Mouse (Mus musculus) naive thymus-derived CD4-positive, alpha-beta T cell, adult 2 months (primary cell): ENCODE measurements around the gene Gm27027.

Source experiments
- DNase-seq: peaks from one replicate; pipeline ENCODE4 v3.0.0-alpha.2; 2011; ENCODE audit warnings: low read depth

The Gm27027 gene

DNA sequence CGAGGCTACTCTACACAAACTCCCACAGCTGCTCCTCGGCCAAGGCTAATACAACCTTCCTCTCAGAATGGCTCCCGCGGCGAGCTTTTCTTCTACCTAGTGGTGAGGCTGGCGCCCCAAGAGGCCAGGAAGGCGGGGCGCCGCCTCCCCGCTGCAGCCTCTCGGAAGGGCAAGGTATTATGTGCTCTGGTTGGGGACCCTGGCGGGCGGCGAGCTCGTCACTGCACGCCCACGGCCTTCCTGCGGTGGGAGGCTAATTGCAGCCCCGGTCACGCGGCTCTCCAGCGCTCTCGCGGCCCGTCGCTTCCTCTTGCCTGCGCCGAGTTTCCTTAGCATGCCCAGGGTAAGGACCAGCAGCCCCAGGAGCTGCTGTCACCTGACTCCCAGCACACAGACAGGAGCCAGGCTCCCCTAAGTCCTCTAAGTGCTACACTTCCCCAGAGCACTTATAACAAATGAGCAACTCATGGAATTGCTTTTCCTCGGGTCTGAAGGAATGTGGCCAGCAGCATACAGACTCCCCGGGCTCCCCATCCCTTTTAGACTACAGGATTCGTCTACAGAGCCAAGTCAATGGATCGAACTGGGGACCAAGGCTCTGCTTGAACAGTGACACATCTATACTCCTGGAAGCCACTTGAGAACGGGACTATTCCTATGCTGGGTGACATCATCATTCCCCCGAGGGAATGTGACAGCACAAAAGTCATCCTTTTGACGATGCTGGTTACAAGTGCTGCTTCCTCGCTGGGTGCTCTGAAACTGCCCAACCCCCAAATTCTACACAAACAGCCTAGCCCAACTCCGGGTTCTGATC, 19.5 kb downstream of the Gm27027 start:
- DNase-seq: peak; percentile 41

DNA sequence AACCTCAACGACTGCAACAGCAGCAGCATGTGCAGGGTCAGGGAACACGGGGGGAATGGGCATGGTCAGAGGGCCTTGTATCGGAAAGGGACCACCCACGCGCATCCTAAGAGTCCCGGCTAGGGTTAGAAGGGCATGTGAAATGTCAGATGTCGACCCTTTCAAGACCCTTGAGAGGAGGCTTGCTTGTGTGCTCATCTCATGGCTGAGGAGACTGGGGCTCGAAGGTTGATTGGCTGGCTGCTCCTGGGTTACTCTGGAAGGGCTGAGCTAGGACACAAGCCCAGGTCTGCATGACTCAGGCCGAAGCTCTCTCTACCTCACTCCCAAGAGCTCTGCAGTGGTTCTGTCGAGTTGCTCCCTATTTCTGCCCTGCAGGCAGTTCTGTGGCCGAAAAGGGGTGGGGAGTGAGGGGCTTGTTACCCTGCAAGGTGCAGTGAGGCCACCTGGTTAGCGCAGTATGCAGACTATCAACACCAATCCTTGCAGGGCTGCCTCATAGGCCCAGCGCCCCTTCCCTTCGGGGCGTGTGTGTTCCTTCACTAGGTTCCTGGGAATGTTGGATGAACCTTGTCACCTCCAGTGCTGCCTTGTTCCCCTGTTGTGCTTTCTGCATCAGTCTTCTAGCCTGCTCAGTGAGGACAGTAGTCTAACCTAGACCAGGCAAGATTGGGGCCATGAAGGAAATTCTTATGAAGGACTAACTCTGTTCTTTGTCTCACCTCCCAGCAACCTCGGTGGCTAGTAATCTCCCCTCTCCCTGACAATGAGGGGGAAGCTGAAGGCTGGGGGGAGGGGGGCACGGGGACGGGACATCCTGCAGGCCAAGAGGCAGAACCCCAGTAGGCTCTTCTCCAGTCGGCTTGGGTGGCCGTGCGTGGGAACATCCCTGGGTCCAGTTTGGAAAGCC, 20.4 kb downstream of the Gm27027 start:
- DNase-seq: no peak

- no peak for DNase-seq
These were observed 21.1 kb downstream of the Gm27027 start for GRCm38 (mm10) chr2:93975041-93975440.

DNA sequence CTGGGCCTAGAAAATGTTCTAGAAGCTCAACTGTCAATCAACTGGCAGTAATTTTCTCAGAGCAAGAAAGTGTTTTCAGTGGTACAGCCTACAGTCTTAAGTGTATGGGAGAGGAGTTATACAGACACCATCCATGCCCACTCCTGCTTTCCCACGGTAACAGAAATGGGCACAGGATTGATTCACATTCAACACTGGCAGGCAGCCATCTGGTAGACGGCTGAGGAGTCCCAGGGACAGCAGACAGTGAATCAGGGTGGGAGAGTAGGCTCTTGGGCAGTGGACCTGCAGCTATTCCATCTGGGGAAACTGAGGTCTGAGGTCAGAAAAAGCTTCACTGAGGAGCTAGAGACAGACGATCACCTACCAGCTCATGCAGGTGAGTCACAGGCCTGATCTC, 24.5 kb downstream of the Gm27027 start:
- no peak for DNase-seq

GRCm38 (mm10) chr2:93964494-93965160, 31.5 kb downstream of the Gm27027 start:
- DNase-seq: no peak

GRCm38 (mm10) chr2:93963802-93964201, 32.4 kb downstream of the Gm27027 start:
- no peak for DNase-seq

- no peak for DNase-seq
These were observed 34.4 kb downstream of the Gm27027 start for GRCm38 (mm10) chr2:93961716-93962115.

DNA sequence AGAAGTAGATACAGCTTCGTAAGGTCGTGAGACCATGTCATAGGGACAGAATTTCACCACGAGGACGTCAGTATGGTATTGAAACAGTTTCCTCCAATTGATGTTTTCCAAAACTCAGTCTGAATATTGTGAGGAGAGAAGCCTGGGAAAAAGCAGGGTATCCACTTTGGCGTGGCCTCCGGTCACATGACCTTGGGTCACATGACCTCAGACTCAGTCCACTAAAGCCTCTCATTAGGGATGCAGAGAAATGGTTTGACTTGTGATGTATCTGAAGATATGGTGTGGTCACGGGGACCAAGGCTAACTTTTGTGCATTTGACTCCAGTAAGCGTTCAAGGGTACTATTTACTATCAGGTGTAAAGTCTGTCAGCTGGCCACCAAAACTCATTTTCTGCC, 36.8 kb downstream of the Gm27027 start:
- no peak for DNase-seq

- no peak for DNase-seq
These were observed 37.9 kb downstream of the Gm27027 start for GRCm38 (mm10) chr2:93958216-93958615.

- no peak for DNase-seq
These were observed 38.4 kb downstream of the Gm27027 start for GRCm38 (mm10) chr2:93957785-93958175.

GRCm38 (mm10) chr2:93956908-93957784, 39.0 kb downstream of the Gm27027 start, which contains the start of gene Gm13889:
Gene Gm13889, minus strand, starts transcription at chr2:93957201.
- no peak for DNase-seq

GRCm38 (mm10) chr2:93956331-93956801, 39.8 kb downstream of the Gm27027 start:
- no peak for DNase-seq

DNA sequence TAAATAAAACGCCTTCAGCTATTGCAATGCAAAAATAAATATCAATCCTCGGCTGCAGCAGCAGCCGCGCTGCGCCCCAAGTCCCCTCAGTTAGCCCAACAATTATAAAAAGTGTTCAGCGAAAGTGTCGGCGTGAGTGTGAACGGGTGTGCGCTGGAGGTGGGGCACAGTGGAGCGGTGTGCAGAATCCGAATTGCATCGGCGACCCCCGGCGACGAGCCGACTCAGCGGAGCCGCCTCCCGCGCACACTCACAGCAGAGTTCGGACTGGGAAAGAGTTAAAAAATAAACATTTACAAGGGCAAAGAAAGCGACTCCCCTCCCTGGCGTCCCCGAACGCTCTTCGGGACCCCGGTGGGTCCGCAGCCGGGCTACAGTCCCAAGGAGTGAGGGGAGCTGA, 40.3 kb downstream of the Gm27027 start:
- no peak for DNase-seq

DNA sequence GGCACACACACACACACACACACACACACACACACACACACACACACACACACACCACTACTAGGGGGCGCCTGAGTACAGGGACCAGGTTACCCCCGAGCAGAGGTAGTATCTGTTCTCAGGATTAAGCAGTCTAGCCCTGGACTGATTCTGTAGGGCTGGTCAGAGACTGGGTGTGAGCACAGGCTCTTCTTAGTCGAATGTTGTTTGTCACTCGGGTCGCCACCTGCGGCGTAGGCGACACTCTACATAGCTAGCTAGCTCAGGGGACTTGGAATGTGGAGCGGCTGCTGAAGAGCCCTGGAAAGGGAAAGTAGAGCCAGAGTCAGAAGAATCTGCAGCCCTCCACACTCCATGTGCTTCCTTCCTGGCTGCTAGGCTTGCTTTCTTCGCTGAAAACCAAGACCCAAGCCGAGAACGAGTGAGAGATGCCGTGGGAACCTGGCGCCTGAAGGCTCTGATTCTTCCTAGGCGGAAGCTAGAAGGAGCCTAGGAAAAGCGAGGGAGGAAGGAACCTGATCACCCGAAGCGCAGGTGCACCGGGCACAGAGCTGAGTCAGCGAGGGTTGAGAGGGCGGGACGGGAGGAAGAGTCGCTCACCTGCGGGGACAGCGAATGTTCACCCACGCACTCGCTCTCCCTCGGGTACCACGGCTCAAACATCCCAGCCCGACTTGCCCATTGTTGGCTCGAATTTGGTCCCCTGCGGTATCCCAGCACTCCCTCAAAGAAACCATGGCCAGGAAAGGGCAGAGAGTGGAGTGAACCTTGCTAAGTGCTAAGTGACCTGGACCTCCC, 41.2 kb downstream of the Gm27027 start:
- no peak for DNase-seq

- DNase-seq: no peak
These were observed 42.4 kb downstream of the Gm27027 start for GRCm38 (mm10) chr2:93953726-93954125.

DNA sequence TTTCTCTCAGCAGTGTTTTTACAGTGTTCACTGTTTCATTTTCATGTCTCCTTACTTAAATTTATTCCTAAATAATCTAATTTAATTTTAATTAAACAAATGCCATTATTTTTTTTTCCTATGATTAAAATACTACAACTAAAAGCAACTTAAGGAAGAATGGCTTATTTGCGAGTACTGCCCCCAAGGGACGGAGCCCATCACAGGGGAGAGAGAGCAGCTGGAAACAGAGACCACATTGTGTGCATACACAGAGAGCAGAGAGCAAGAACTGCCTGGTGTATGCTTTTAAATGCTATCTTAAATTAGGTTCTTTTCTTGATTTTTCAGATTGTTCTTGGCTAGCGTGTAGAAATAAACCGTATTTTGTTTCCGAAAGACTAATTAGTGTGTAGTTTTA, 49.2 kb downstream of the Gm27027 start:
- no peak for DNase-seq

DNA sequence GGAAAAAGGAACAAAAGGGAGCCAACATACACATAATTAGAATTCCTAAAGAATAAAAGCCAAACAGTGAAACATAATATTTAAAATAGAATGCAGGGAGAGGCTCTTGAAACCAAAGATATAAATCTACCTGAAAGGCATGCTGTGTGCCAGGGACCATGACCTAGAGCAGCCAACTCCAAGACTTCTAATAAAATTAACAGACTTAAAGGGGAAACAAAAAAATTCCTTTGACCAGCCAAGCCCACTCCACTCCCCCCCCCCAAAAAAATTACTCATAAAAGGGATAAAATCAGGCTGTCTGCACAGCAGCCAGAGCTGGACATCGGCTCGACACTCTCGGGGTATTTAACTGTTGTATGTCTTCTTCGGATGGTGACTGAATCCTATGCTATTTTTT, 51.3 kb downstream of the Gm27027 start:
- DNase-seq: no peak

DNA sequence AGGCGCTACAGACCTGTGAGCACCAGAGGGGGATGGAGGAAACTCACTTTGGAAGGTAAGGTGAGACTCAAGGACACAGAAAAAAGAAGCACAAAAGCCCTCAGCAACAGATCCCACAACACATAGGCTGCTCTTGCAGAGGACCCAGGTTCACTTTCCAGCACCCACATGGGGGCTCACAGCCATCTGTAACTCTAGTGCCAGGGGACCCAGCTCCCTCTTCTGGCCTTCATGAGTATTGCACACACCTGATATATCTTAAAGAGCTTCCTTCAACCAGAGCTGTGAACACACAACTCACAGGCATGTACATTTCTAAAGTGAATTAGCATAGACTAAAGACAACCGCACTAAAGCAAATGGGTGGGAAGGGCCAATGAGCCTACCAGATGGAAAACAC, 52.1 kb downstream of the Gm27027 start:
- no peak for DNase-seq

- DNase-seq: no peak
These were observed 54.5 kb downstream of the Gm27027 start for GRCm38 (mm10) chr2:93941670-93942069.

DNA sequence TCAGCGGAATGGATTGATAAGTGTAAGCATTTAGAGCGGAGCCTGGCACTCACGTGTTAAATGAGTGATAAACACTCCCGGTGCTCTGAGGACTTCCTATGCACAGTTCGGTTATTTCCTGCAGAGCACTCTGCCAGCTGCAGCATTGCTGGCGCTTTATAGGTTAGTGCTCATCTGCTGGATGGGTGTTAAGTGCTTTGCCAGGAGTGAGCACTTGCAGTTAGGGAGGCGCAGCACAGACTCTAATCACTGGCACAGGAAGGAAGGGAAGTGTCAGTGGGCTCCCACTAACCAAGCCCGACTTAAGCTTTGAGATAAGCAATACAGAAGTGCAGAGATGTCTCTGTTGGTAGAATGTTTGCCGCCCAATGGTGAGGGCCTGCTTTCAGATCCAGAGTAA, 57.6 kb downstream of the Gm27027 start:
- DNase-seq: no peak

GRCm38 (mm10) chr2:93928866-93929265, 67.3 kb downstream of the Gm27027 start:
- no peak for DNase-seq
